Mouse (Mus musculus) liver, embryonic 14.5 days (tissue): ENCODE results near the gene E2f6.

ENCODE experiments used
- CTCF ChIP-seq: IDR thresholded peaks from 2 replicates; pipeline ENCODE4 v1.5.1; 2016; ENCODE audit warnings: antibody characterized with exemption, low read depth, control low read depth
- EP300 ChIP-seq: IDR thresholded peaks from 2 replicates; pipeline ENCODE4 v1.6.1; 2016; ENCODE audit warnings: antibody characterized with exemption, low read depth

- TF ChIP-seq CTCF = no peak
- TF ChIP-seq EP300 = no peak
Observed at GRCm38 (mm10) chr12:16822181-16822734, 11.5 kb downstream of the E2f6 start.
